Mouse (Mus musculus) lung, embryonic 14.5 days (tissue): Measurements from ENCODE around the gene Agr3. TPM values are rescaled to one million over a fixed set of nuclear protein-coding genes. Genes with fewer than 3 reads are reported as not detected.

Experiments
- ATAC-seq: fragments of 200-750 bp; cut with Nextera tagmentation; 2 replicates; pipeline ENCODE4 v1.8.0; 2017; ENCODE audit warnings: mild to moderate bottlenecking, moderate TSS enrichment, moderate library complexity; ENCODE audit not compliant: insufficient read depth
- DNase-seq: peaks from one replicate; pipeline ENCODE4 v3.0.0-alpha.2; 2015
- H3K27ac ChIP-seq: fragments of 300-500 bp; sonication (generic); 2 replicates; pipeline ENCODE4 v1.5.1; 2014; ENCODE audit warnings: low read depth, mild to moderate bottlenecking, moderate library complexity
- H3K27me3 ChIP-seq: fragments of 300-500 bp; sonication (generic); 2 replicates; pipeline ENCODE4 v1.6.1; 2014; ENCODE audit warnings: low read length, control low read depth; ENCODE audit not compliant: insufficient read depth
- H3K36me3 ChIP-seq: fragments of 300-500 bp; sonication (generic); 2 replicates; pipeline ENCODE4 v1.6.1; 2014; ENCODE audit warnings: control low read depth; ENCODE audit not compliant: insufficient read depth
- H3K4me1 ChIP-seq: fragments of 300-500 bp; sonication (generic); 2 replicates; pipeline ENCODE4 v1.6.1; 2014; ENCODE audit warnings: antibody characterized with exemption, control low read depth; ENCODE audit not compliant: insufficient read depth
- H3K4me2 ChIP-seq: fragments of 300-500 bp; sonication (generic); 2 replicates; pipeline ENCODE4 v1.6.1; 2014; ENCODE audit warnings: mild to moderate bottlenecking
- H3K4me3 ChIP-seq: fragments of 300-500 bp; sonication (generic); 2 replicates; pipeline ENCODE4 v1.5.1; 2014; ENCODE audit warnings: low read depth, low read length
- H3K9ac ChIP-seq: fragments of 300-500 bp; sonication (generic); 2 replicates; pipeline ENCODE4 v1.6.1; 2014
- H3K9me3 ChIP-seq: fragments of 300-500 bp; sonication (generic); 2 replicates; pipeline ENCODE4 v1.6.1; 2016; ENCODE audit warnings: low read depth, low read length, control low read depth
- CTCF ChIP-seq: IDR thresholded peaks from 2 replicates; pipeline ENCODE4 v1.5.1; 2016; ENCODE audit warnings: antibody characterized with exemption, low read depth
- WGBS: fragments of 180-500 bp; shearing (Covaris S2); extraction: QIAGEN DNeasy Blood & Tissue Kit; methylation state at CpG from one replicate; pipeline ENCODE4 v1.1.7; 2014; 5-methylcytosine and 5-hydroxymethylcytosine counted together
- polyA plus RNA-seq: library from polyadenylated mRNA; unstranded; fragments of >200 nt; fragmentation: Nextera tagmentation; extraction: Ambion mirVana; gene quantifications from 2 replicates; pipeline ENCODE4 v1.2.1, GENCODE M21; 2014

Agr3 gene
- polyA plus RNA-seq, 1 experiment from 2014 or later = not detected

GRCm38 (mm10) chr12:35984743-35985142, 59.3 kb downstream of the Agr3 start:
- TF ChIP-seq CTCF = no peak
- H3K4me1 ChIP-seq = no peaks in the 10 kb centered on the region
- no peaks in the 10 kb centered on the region for H3K27me3 ChIP-seq
- no peak overlapping the region for H3K4me3 ChIP-seq
- DNase-seq = no peak
- no peaks in the 10 kb centered on the region for H3K9me3 ChIP-seq
- no peak overlapping the region for H3K9ac ChIP-seq
- ATAC-seq = no peak
- H3K4me2 ChIP-seq = no peak overlapping the region
- no peaks in the 10 kb centered on the region for H3K36me3 ChIP-seq
- H3K27ac ChIP-seq = no peak overlapping the region
- WGBS = 85% methylated on average over 5 of the region's 5 CpGs

GRCm38 (mm10) chr12:35992711-35993110, 67.3 kb downstream of the Agr3 start, which contains the start of gene Agr2:
Agr2 (plus strand) TSS chr12:35992907.
- no peak for TF ChIP-seq CTCF
- no peak within 1 kb of the TSS for H3K4me2 ChIP-seq
- H3K27ac ChIP-seq = no peak within 1 kb of the TSS
- DNase-seq = no peak
- no peaks in the 10 kb centered on the region for H3K9me3 ChIP-seq
- ATAC-seq = no peak
- H3K9ac ChIP-seq = no peak within 1 kb of the TSS
- H3K4me1 ChIP-seq = no peaks in the 10 kb centered on the region
- H3K27me3 ChIP-seq = no peaks in the 10 kb centered on the region
- WGBS = 61% methylated on average over 9 of the region's 9 CpGs
- no peaks in the 10 kb centered on the region for H3K36me3 ChIP-seq
- no peak within 1 kb of the TSS for H3K4me3 ChIP-seq

GRCm38 (mm10) chr12:35993583-35993982, 68.2 kb downstream of the Agr3 start:
- H3K27ac ChIP-seq = no peak overlapping the region
- no peaks in the 10 kb centered on the region for H3K9me3 ChIP-seq
- TF ChIP-seq CTCF = no peak
- H3K9ac ChIP-seq = no peak overlapping the region
- no peaks in the 10 kb centered on the region for H3K27me3 ChIP-seq
- no peaks in the 10 kb centered on the region for H3K36me3 ChIP-seq
- DNase-seq (no peak), ATAC-seq (no peak)
- H3K4me1 ChIP-seq = no peaks in the 10 kb centered on the region
- H3K4me3 ChIP-seq = no peak overlapping the region
- H3K4me2 ChIP-seq = no peak overlapping the region
- 51% methylated on average over 3 of the region's 3 CpGs for WGBS

GRCm38 (mm10) chr12:35994098-35994497, 68.7 kb downstream of the Agr3 start:
- Histone ChIP-seq H3K4me1 (no peaks in the 10 kb centered on the region), H3K27ac (no peak overlapping the region), H3K27me3 (no peaks in the 10 kb centered on the region), H3K4me3 (no peak overlapping the region), H3K4me2 (no peak overlapping the region), H3K9me3 (no peaks in the 10 kb centered on the region), H3K36me3 (no peaks in the 10 kb centered on the region), H3K9ac (no peak overlapping the region)
- TF ChIP-seq CTCF = no peak
- ATAC-seq = no peak
- no peak for DNase-seq

GRCm38 (mm10) chr12:35995799-35996198, 70.4 kb downstream of the Agr3 start:
- H3K9ac ChIP-seq = no peak overlapping the region
- DNase-seq (peak; percentile 85), ATAC-seq (0 out of 2 replicates have a peak, but pooled peaks have one; percentile 69)
- 27% methylated on average over 5 of the region's 5 CpGs for WGBS
- no peak overlapping the region for H3K27ac ChIP-seq
- no peak overlapping the region for H3K4me3 ChIP-seq
- H3K9me3 ChIP-seq = no peaks in the 10 kb centered on the region
- no peaks in the 10 kb centered on the region for H3K36me3 ChIP-seq
- H3K4me2 ChIP-seq = no peak overlapping the region
- H3K27me3 ChIP-seq = no peaks in the 10 kb centered on the region
- peak; percentile 65 for TF ChIP-seq CTCF
- no peaks in the 10 kb centered on the region for H3K4me1 ChIP-seq

Other genes starting within 250 kb of the Agr3 start
- gene Agr2, start 67.3 kb downstream of the Agr3 start, polyA plus RNA-seq = 0.41 and 0.50 TPM in 2 replicates
- 108 and 117 TPM in 2 replicates for gene Tspan13, start 116.9 kb downstream of the Agr3 start, polyA plus RNA-seq
- 39.8 and 42.6 TPM in 2 replicates for gene Ankmy2, start 231.5 kb downstream of the Agr3 start, polyA plus RNA-seq
- 228 and 236 TPM in 2 replicates for gene Bzw2, start 232.5 kb downstream of the Agr3 start, polyA plus RNA-seq